Mouse (Mus musculus): ENCODE data around the gene Mrc1. TPM values are rescaled to one million over a fixed set of nuclear protein-coding genes. Genes with fewer than 3 reads are reported as not detected.

Mrc1 gene
- total and polyA plus RNA-seq, 3 experiments, result 0.08 TPM; not detected in 2

DNA sequence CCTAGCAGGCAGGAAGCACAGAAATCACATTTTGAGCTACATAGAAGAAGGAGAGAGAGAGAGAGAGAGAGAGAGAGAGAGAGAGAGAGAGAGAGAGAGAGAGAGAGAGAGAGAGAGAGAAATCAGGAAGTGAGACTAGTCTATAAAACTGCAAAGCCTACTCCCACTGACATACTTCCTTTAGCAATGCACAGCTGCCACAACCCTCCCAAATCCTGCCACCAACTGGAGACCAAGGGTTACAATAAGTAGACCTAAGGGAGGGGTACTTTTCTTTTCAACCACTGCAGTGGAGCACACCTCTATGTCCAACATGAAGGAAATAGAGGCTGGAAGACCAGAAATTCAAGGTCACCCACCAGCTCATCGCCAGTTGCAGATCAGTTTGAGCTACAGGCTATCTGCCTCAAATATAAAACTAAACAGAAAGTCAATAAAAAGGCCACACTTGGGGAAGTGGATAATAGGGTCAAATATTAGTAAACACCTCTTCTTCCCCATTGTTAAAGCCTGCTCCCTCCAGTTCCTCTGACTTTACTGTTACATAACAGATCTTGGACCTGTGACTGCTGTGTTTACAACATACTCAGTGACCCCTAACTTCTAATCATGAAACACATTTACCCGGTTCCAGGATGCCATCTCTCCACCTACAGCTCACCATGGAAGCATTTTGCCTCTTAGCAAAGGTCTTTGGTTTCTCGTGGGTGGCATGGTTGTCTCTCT lies 20.8 kb downstream of the Mrc1 start:
- TF ChIP-seq SIN3A (IDR thresholded peaks at IDR 0.05; ENCODE audit: low read length), result no peak
- peak; percentile 98 for TF ChIP-seq JUND (IDR thresholded peaks at IDR 0.05; ENCODE audit: low read depth, low read length)
- peak in 1 of 3 experiments; percentile 16; a peak in 1 of 6 replicates for TF ChIP-seq CTCF (IDR thresholded peaks at IDR 0.05 in 2 of 3, conservative IDR thresholded peaks at IDR 0.05 in 1 of 3; ENCODE audit: control insufficient read depth in 1 of 3, insufficient read depth in 1 of 3, low read depth in 2 of 3, low read length in 3 of 3, poor library complexity in 1 of 3, severe bottlenecking in 1 of 3)
- peak; percentile 10; the same call in 1 of the 2 replicates for TF ChIP-seq SMC3 (IDR thresholded peaks at IDR 0.05; ENCODE audit: low read depth, low read length)
- 0 out of 2 replicates have a peak, but pooled peaks have one; percentile 45 for TF ChIP-seq ETS1 (IDR thresholded peaks at IDR 0.05; ENCODE audit: low read depth, low read length)
- TF ChIP-seq ELF1 (IDR thresholded peaks at IDR 0.05; ENCODE audit: low read depth, low read length), result peak; percentile 46; the same call in 1 of the 2 replicates
- no peak for TF ChIP-seq BHLHE40 (IDR thresholded peaks at IDR 0.05; ENCODE audit: borderline replicate concordance, low read depth, low read length)
- TF ChIP-seq RAD21 (IDR thresholded peaks at IDR 0.05; ENCODE audit: low read depth, low read length), result no peak
- no peak for TF ChIP-seq ZC3H11A (IDR thresholded peaks at IDR 0.05; ENCODE audit: low read depth, low read length)
- TF ChIP-seq POLR2AphosphoS5 (IDR thresholded peaks at IDR 0.05; ENCODE audit: borderline replicate concordance, low read depth, low read length), result no peak
- H3K4me1 ChIP-seq (ENCODE audit: control insufficient read depth in 1 of 2, insufficient read depth in 2 of 2, low read length in 2 of 2), result peaks cover 0 to 3% of the 10 kb centered on the region in 2 experiments; a peak in 2 of 4 replicates
- DNase-seq (ENCODE audit: low read depth, low spot score), result peak; percentile 52
- H3K27me3 ChIP-seq (ENCODE audit: control insufficient read depth in 1 of 2, insufficient read depth in 2 of 2, low read length in 2 of 2), result peaks cover 0 to 2% of the 10 kb centered on the region in 2 experiments; a peak in 2 of 4 replicates
- peaks cover 0 to 4% of the 10 kb centered on the region in 2 experiments; a peak in 2 of 4 replicates for H3K36me3 ChIP-seq (ENCODE audit: control insufficient read depth in 1 of 2, insufficient read depth in 2 of 2, low read length in 2 of 2)
- H3K79me2 ChIP-seq (ENCODE audit: control insufficient read depth, insufficient read depth, low read length, poor library complexity), result no peaks in the 10 kb centered on the region
- H3K9me3 ChIP-seq (replicated peaks; ENCODE audit: insufficient read depth, low read length), result no peaks in the 10 kb centered on the region
- H3K27ac ChIP-seq (ENCODE audit: control insufficient read depth, low read depth, low read length), result no peak overlapping the region
- H3K4me3 ChIP-seq (ENCODE audit: control insufficient read depth in 1 of 2, insufficient read depth in 1 of 2, low read depth in 2 of 2, low read length in 2 of 2), result no peak overlapping the region
- no peak overlapping the region for H3K9ac ChIP-seq (ENCODE audit: control insufficient read depth, low read depth, low read length, poor library complexity, severe bottlenecking)

DNA sequence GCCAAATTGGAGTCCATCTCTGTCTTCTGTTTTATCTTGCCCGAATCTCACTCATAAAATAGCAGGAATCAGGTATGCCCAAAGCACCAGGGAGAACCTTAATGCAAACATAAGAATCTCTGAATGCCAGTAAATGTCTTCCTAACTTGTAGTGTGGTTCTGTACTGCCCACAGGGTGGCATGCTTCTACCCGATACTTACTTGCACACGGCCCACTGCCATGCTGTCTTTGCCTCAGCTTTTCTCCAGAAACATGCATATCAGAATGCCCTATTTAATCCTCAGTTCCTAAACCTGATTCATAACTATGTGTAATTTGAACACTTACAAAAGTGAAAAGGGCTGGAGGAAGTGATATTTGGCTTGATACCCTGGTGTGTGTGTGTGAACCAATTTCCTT lies 22.7 kb downstream of the Mrc1 start:
- no peak for DNase-seq (ENCODE audit: low read depth, low spot score)
- no peaks in the 10 kb centered on the region for H3K79me2 ChIP-seq (ENCODE audit: control insufficient read depth, insufficient read depth, low read length, poor library complexity)
- peaks cover 0 to 4% of the 10 kb centered on the region in 2 experiments; a peak in 2 of 4 replicates for H3K36me3 ChIP-seq (ENCODE audit: control insufficient read depth in 1 of 2, insufficient read depth in 2 of 2, low read length in 2 of 2)
- H3K9ac ChIP-seq (ENCODE audit: control insufficient read depth, low read depth, low read length, poor library complexity, severe bottlenecking), result no peak overlapping the region
- TF ChIP-seq CHD2 (IDR thresholded peaks at IDR 0.05; ENCODE audit: low read length), result no peak
- no peak for TF ChIP-seq TCF12 (IDR thresholded peaks at IDR 0.05; ENCODE audit: low read depth, low read length)
- TF ChIP-seq UBTF (IDR thresholded peaks at IDR 0.05; ENCODE audit: borderline replicate concordance, insufficient read depth, low read depth, low read length), result no peak
- no peak for TF ChIP-seq ZNF384 (IDR thresholded peaks at IDR 0.05; ENCODE audit: low read depth, low read length)
- TF ChIP-seq SIN3A (IDR thresholded peaks at IDR 0.05; ENCODE audit: low read length), result no peak
- TF ChIP-seq JUND (IDR thresholded peaks at IDR 0.05; ENCODE audit: low read depth, low read length), result no peak
- TF ChIP-seq POLR2AphosphoS5 (IDR thresholded peaks at IDR 0.05; ENCODE audit: borderline replicate concordance, low read depth, low read length), result no peak
- TF ChIP-seq MEF2A (IDR thresholded peaks at IDR 0.05; ENCODE audit: extremely low read depth, insufficient replicate concordance, low read depth, low read length, poor library complexity, severe bottlenecking), result no peak
- no peak for TF ChIP-seq TAL1 (IDR thresholded peaks at IDR 0.05; ENCODE audit: low read length)
- TF ChIP-seq EP300 (IDR thresholded peaks at IDR 0.05; ENCODE audit: low read depth in 1 of 2, low read length in 2 of 2), result no peak
- TF ChIP-seq USF2 (IDR thresholded peaks at IDR 0.05; ENCODE audit: borderline replicate concordance in 1 of 2, insufficient read depth in 1 of 2, low read depth in 1 of 2, low read length in 2 of 2), result no peak
- TF ChIP-seq USF1 (IDR thresholded peaks at IDR 0.05; ENCODE audit: low read depth, low read length), result no peak
- no peak for TF ChIP-seq SMC3 (IDR thresholded peaks at IDR 0.05; ENCODE audit: low read depth, low read length)
- TF ChIP-seq GABPA (IDR thresholded peaks at IDR 0.05; ENCODE audit: low read depth, low read length), result no peak
- no peak for TF ChIP-seq ZMIZ1 (IDR thresholded peaks at IDR 0.05; ENCODE audit: low read depth, low read length)
- TF ChIP-seq RAD21 (IDR thresholded peaks at IDR 0.05; ENCODE audit: low read depth, low read length), result no peak
- H3K27me3 ChIP-seq (ENCODE audit: control insufficient read depth in 1 of 2, insufficient read depth in 2 of 2, low read length in 2 of 2), result no peaks in the 10 kb centered on the region
- no peaks in the 10 kb centered on the region for H3K9me3 ChIP-seq (replicated peaks; ENCODE audit: insufficient read depth, low read length)
- H3K27ac ChIP-seq (ENCODE audit: control insufficient read depth, low read depth, low read length), result no peak overlapping the region
- no peak overlapping the region for H3K4me3 ChIP-seq (ENCODE audit: control insufficient read depth in 1 of 2, insufficient read depth in 1 of 2, low read depth in 2 of 2, low read length in 2 of 2)
- peaks cover 0 to 3% of the 10 kb centered on the region in 2 experiments; a peak in 2 of 4 replicates for H3K4me1 ChIP-seq (ENCODE audit: control insufficient read depth in 1 of 2, insufficient read depth in 2 of 2, low read length in 2 of 2)

All from MEL (cell line).